In the genomic region with DNA sequence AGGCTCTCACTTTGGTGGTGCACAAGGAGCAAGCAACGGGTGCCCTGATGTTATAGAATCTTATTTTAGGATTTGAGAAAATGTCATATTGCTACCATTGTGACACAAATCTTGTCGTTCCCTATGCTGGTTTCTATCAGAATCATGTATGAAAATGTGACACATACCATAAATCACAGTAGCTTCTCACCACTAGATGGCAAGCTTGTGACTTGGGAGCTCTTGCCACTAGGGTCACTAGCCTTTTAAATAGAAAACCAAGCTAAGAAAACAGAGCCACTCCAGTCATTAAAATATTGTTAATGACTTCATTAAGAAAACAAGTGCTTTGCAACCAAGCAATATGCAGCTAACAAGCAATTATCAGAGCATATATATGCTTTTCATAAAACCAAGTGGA, we compare ENCODE assay signal across 13 mouse cellular contexts.
DNase-seq lines count a peak whose midpoint lies in the region; ATAC-seq and TF ChIP-seq lines count a peak whose summit lies in the region.
"Had no signal": no experiment of that assay in that cellular context is flagged by ENCODE, and none has a peak within 500 bp of the region (broad histone marks: within the 10 kb centered on the region; RNA-seq: fewer than 3 reads in every experiment).

No protein-coding gene starts in this region.

- H3K4me2 ChIP-seq in forebrain, postnatal 0 days (ENCODE audit: low read depth) = no peak overlapping the region
- H3K4me2 ChIP-seq in forebrain, embryonic 16.5 days (ENCODE audit: low read length) = no peak overlapping the region
- H3K4me2 ChIP-seq in limb, embryonic 14.5 days (replicated peaks; ENCODE audit: low read depth, low read length, severe bottlenecking) = no peak overlapping the region
- H3K4me2 ChIP-seq: neural tube, embryonic 15.5 days had no signal

- no peak overlapping the region for H3K27ac ChIP-seq in forebrain, postnatal 0 days (ENCODE audit: low read depth, low read length)
- H3K27ac ChIP-seq in forebrain, embryonic 16.5 days (ENCODE audit: low read length) = no peak overlapping the region
- no peak overlapping the region for H3K27ac ChIP-seq in limb, embryonic 14.5 days (replicated peaks; ENCODE audit: low read depth, low read length)
- no peak overlapping the region for H3K27ac ChIP-seq in limb, embryonic 10.5 days
- H3K27ac ChIP-seq in cerebellum, adult 2 months (ENCODE audit: insufficient read depth, low read length) = no peak overlapping the region
- H3K27ac ChIP-seq: heart, embryonic 10.5 days; neural tube, embryonic 15.5 days had no signal

- H3K36me3 ChIP-seq in forebrain, postnatal 0 days (ENCODE audit: insufficient read depth) = no peaks in the 10 kb centered on the region
- H3K36me3 ChIP-seq in forebrain, embryonic 16.5 days (ENCODE audit: control insufficient read depth, insufficient read depth) = no peaks in the 10 kb centered on the region
- H3K36me3 ChIP-seq in limb, embryonic 14.5 days (ENCODE audit: control insufficient read depth, insufficient read depth, low read length) = no peaks in the 10 kb centered on the region
- H3K36me3 ChIP-seq in limb, embryonic 10.5 days = no peaks in the 10 kb centered on the region
- H3K36me3 ChIP-seq: G1E; heart, embryonic 10.5 days; neural tube, embryonic 15.5 days had no signal

- no peak overlapping the region for H3K4me3 ChIP-seq in forebrain, postnatal 0 days (ENCODE audit: low read depth, low read length)
- no peak overlapping the region for H3K4me3 ChIP-seq in forebrain, embryonic 16.5 days (replicated peaks; ENCODE audit: low read length)
- no peak overlapping the region for H3K4me3 ChIP-seq in limb, embryonic 14.5 days (replicated peaks; ENCODE audit: low read length)
- no peak overlapping the region for H3K4me3 ChIP-seq in limb, embryonic 10.5 days
- H3K4me3 ChIP-seq in cerebellum, adult 2 months (replicated peaks; ENCODE audit: insufficient read depth, low read depth, low read length) = no peak overlapping the region
- H3K4me3 ChIP-seq: heart, embryonic 10.5 days; neural tube, embryonic 15.5 days had no signal

- no peaks in the 10 kb centered on the region for H3K9me3 ChIP-seq in forebrain, postnatal 0 days (ENCODE audit: low read length)
- H3K9me3 ChIP-seq in forebrain, embryonic 16.5 days (ENCODE audit: control insufficient read depth, low read length) = no peaks in the 10 kb centered on the region
- H3K9me3 ChIP-seq in limb, embryonic 14.5 days (ENCODE audit: control insufficient read depth, low read length) = no peaks in the 10 kb centered on the region
- no peaks in the 10 kb centered on the region for H3K9me3 ChIP-seq in limb, embryonic 10.5 days (replicated peaks)
- H3K9me3 ChIP-seq: G1E; heart, embryonic 10.5 days; neural tube, embryonic 15.5 days had no signal

- H3K27me3 ChIP-seq in forebrain, postnatal 0 days (ENCODE audit: insufficient read depth, low read length) = no peaks in the 10 kb centered on the region
- H3K27me3 ChIP-seq in forebrain, embryonic 16.5 days (replicated peaks; ENCODE audit: control insufficient read depth, insufficient read depth, low read length) = no peaks in the 10 kb centered on the region
- no peaks in the 10 kb centered on the region for H3K27me3 ChIP-seq in limb, embryonic 14.5 days (ENCODE audit: control insufficient read depth, insufficient read depth, low read length)
- no peaks in the 10 kb centered on the region for H3K27me3 ChIP-seq in limb, embryonic 10.5 days (ENCODE audit: low read depth, poor library complexity, severe bottlenecking)
- H3K27me3 ChIP-seq in cerebellum, adult 2 months (ENCODE audit: control insufficient read depth, insufficient read depth, low read length) = no peaks in the 10 kb centered on the region
- H3K27me3 ChIP-seq: neural tube, embryonic 15.5 days had no signal

- no peak for DNase-seq in forebrain, postnatal 0 days
- DNase-seq in limb, embryonic 14.5 days (ENCODE audit: low spot score) = peak; percentile 5
- DNase-seq in limb, embryonic 10.5 days (ENCODE audit: low spot score) = no peak
- DNase-seq in brain, adult 2 months (ENCODE audit: low read depth, low spot score) = peak; percentile 31
- DNase-seq in lung, postnatal 36 days = peak; percentile 51
- DNase-seq in layer of hippocampus, adult 11-12 months (ENCODE audit: low spot score) = no peak
- no peak for DNase-seq in cerebellum, adult 2 months
- DNase-seq: left cerebral cortex, postnatal 4 days; thymus, postnatal 36 days had no signal

- H3K4me1 ChIP-seq in forebrain, postnatal 0 days (ENCODE audit: insufficient read depth) = no peaks in the 10 kb centered on the region
- no peaks in the 10 kb centered on the region for H3K4me1 ChIP-seq in forebrain, embryonic 16.5 days (replicated peaks; ENCODE audit: control insufficient read depth, insufficient read depth, low read length)
- no peaks in the 10 kb centered on the region for H3K4me1 ChIP-seq in limb, embryonic 14.5 days (ENCODE audit: control insufficient read depth, insufficient read depth, low read length)
- no peaks in the 10 kb centered on the region for H3K4me1 ChIP-seq in limb, embryonic 10.5 days
- peaks cover 5% of the 10 kb centered on the region for H3K4me1 ChIP-seq in cerebellum, adult 2 months (ENCODE audit: control insufficient read depth, insufficient read depth, low read length)
- H3K4me1 ChIP-seq: heart, embryonic 10.5 days; neural tube, embryonic 15.5 days had no signal

- ATAC-seq in forebrain, postnatal 0 days = no peak
- ATAC-seq in forebrain, embryonic 16.5 days = no peak
- ATAC-seq in limb, embryonic 14.5 days (ENCODE audit: low FRiP score, low read depth) = no peak

- TF ChIP-seq POLR2A in limb, embryonic 14.5 days (IDR thresholded peaks at IDR 0.05; ENCODE audit: borderline replicate concordance, extremely low read depth, insufficient read depth, insufficient read length) = no peak
- no peak for TF ChIP-seq POLR2A in cerebellum, adult 2 months (IDR thresholded peaks at IDR 0.05; ENCODE audit: borderline replicate concordance, insufficient read depth, low read length)

- 86% methylated on average over 2 of the region's 2 CpGs for WGBS in forebrain, postnatal 0 days
- 78% methylated on average over 2 of the region's 2 CpGs for WGBS in forebrain, embryonic 16.5 days
- 66% methylated on average over 2 of the region's 2 CpGs for WGBS in limb, embryonic 14.5 days
- 84% methylated on average over 2 of the region's 2 CpGs for WGBS in limb, embryonic 10.5 days
- WGBS in cerebellum, adult 2 months = 80% methylated on average over 2 of the region's 2 CpGs

- no peak overlapping the region for H3K9ac ChIP-seq in forebrain, postnatal 0 days
- H3K9ac ChIP-seq in forebrain, embryonic 16.5 days (replicated peaks; ENCODE audit: low read depth, low read length) = no peak overlapping the region
- H3K9ac ChIP-seq in limb, embryonic 14.5 days (ENCODE audit: low read depth, low read length, severe bottlenecking) = no peak overlapping the region
- H3K9ac ChIP-seq: neural tube, embryonic 15.5 days had no signal

- TF ChIP-seq CTCF in forebrain, postnatal 0 days (IDR thresholded peaks at IDR 0.05; ENCODE audit: low read depth) = peak; percentile 58
- TF ChIP-seq CTCF in cerebellum, adult 2 months (IDR thresholded peaks at IDR 0.05; ENCODE audit: borderline replicate concordance, insufficient read depth, low read depth, low read length) = no peak

Comparison
In these comparisons a context has a peak if more than half of its experiments do, and no peak if none do; other contexts are left out.
1. DNase-seq: peak in limb, embryonic 14.5 days (single experiment), brain, adult 2 months (single experiment) and lung, postnatal 36 days (single experiment); none in forebrain, postnatal 0 days (single experiment), limb, embryonic 10.5 days (single experiment), layer of hippocampus, adult 11-12 months (single experiment) and cerebellum, adult 2 months (0 of 2).